Mouse (Mus musculus): ENCODE data around the gene Scn4b. TPM values are rescaled to one million over a fixed set of nuclear protein-coding genes. Genes with fewer than 3 reads are reported as not detected.

Scn4b gene
- polyA plus RNA-seq, 1 experiment from 2014 or later = 0.08 TPM

- Histone ChIP-seq H3K4me2 (ENCODE audit: low read depth, low read length) (no peak overlapping the region), H3K9me3 (ENCODE audit: control insufficient read depth, low read length) (no peaks in the 10 kb centered on the region), H3K4me1 (ENCODE audit: control insufficient read depth, insufficient read depth, low read length) (no peaks in the 10 kb centered on the region), H3K9ac (replicated peaks; ENCODE audit: low read depth, low read length) (no peak overlapping the region), H3K36me3 (ENCODE audit: control insufficient read depth, insufficient read depth, low read length) (no peaks in the 10 kb centered on the region), H3K27ac (ENCODE audit: low read depth, low read length) (no peak overlapping the region), H3K4me3 (ENCODE audit: low read depth, low read length) (no peak overlapping the region), H3K27me3 (ENCODE audit: control insufficient read depth, insufficient read depth, low read length) (no peaks in the 10 kb centered on the region)
- WGBS = 68% methylated on average over 3 of the region's 3 CpGs
- ATAC-seq (ENCODE audit: low read depth) = no peak
These were observed 35.3 kb downstream of the Scn4b start for GRCm38 (mm10) chr9:45173475-45173874.

DNA sequence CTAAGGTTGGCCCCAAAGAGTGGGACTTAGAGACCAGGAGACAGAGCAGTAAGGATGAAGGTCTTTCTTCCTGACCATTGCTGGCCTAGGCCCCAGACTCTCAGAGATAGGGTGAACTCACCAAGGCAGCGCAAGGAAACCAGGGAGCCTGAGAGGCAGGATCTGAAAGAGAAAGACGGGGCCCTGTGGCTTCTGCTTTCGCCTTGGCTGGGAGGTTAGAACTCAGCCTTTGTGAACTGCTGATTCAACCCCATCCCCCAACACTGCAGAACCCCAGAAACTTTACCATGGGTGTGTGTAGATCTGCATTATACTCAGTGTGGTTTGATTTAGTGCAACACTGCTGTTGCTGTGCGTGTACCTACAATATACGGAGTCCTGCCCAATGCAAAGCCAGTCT is 41.1 kb downstream of the Scn4b start:
- whole genome bisulfite sequencing = 88% methylated on average over 5 of the region's 5 CpGs
- Histone ChIP-seq H3K27ac (ENCODE audit: low read depth, low read length) (no peak overlapping the region), H3K27me3 (ENCODE audit: control insufficient read depth, insufficient read depth, low read length) (no peaks in the 10 kb centered on the region), H3K4me1 (ENCODE audit: control insufficient read depth, insufficient read depth, low read length) (no peaks in the 10 kb centered on the region), H3K9me3 (ENCODE audit: control insufficient read depth, low read length) (no peaks in the 10 kb centered on the region), H3K9ac (replicated peaks; ENCODE audit: low read depth, low read length) (no peak overlapping the region), H3K4me3 (ENCODE audit: low read depth, low read length) (no peak overlapping the region), H3K36me3 (ENCODE audit: control insufficient read depth, insufficient read depth, low read length) (no peaks in the 10 kb centered on the region), H3K4me2 (ENCODE audit: low read depth, low read length) (no peak overlapping the region)
- no peak for ATAC-seq (ENCODE audit: low read depth)

- Histone ChIP-seq H3K4me3 (ENCODE audit: low read depth, low read length) (no peak within 1 kb of the TSS), H3K27me3 (ENCODE audit: control insufficient read depth, insufficient read depth, low read length) (no peaks in the 10 kb centered on the region), H3K36me3 (ENCODE audit: control insufficient read depth, insufficient read depth, low read length) (no peaks in the 10 kb centered on the region), H3K27ac (ENCODE audit: low read depth, low read length) (no peak within 1 kb of the TSS), H3K4me1 (ENCODE audit: control insufficient read depth, insufficient read depth, low read length) (no peaks in the 10 kb centered on the region), H3K9me3 (ENCODE audit: control insufficient read depth, low read length) (no peaks in the 10 kb centered on the region), H3K9ac (replicated peaks; ENCODE audit: low read depth, low read length) (no peak within 1 kb of the TSS), H3K4me2 (ENCODE audit: low read depth, low read length) (no peak within 1 kb of the TSS)
- ATAC-seq (ENCODE audit: low read depth) = no peak
- 40% methylated on average over 2 of the region's 2 CpGs for WGBS
These were observed 43.6 kb downstream of the Scn4b start, which contains the start of gene BC049352 for GRCm38 (mm10) chr9:45181770-45182169. Gene BC049352 (plus strand): TSS chr9:45182007.

- Histone ChIP-seq H3K4me3 (ENCODE audit: low read depth, low read length) (no peak overlapping the region), H3K36me3 (ENCODE audit: control insufficient read depth, insufficient read depth, low read length) (no peaks in the 10 kb centered on the region), H3K4me2 (ENCODE audit: low read depth, low read length) (no peak overlapping the region), H3K27me3 (ENCODE audit: control insufficient read depth, insufficient read depth, low read length) (no peaks in the 10 kb centered on the region), H3K9me3 (ENCODE audit: control insufficient read depth, low read length) (no peaks in the 10 kb centered on the region), H3K9ac (replicated peaks; ENCODE audit: low read depth, low read length) (no peak overlapping the region), H3K4me1 (ENCODE audit: control insufficient read depth, insufficient read depth, low read length) (no peaks in the 10 kb centered on the region), H3K27ac (ENCODE audit: low read depth, low read length) (no peak overlapping the region)
- WGBS = 63% methylated on average over 3 of the region's 3 CpGs
- no peak for ATAC-seq (ENCODE audit: low read depth)
These were observed 44.3 kb downstream of the Scn4b start for GRCm38 (mm10) chr9:45182521-45182920.

DNA sequence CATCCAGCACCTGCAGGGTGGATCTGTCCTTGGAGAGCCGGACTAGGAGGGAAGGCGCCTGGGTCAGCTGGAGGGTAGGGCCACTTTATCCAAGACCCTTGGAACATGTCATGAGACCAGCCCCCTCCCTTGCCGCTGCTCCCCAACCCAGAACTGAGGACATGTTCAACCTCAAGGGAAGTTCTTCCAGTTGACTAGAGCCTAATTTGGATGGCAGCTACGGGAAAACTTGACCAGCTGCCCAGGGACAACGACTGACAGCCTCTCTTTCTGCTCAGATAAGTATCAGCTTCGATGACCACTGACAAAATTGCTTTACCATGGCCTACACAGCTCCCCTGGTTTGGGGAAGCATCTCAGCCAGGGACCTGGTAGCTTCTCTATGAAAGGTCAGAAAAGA is 45.1 kb downstream of the Scn4b start:
- no peak overlapping the region for H3K9ac ChIP-seq (replicated peaks; ENCODE audit: low read depth, low read length)
- no peak overlapping the region for H3K27ac ChIP-seq (ENCODE audit: low read depth, low read length)
- no peaks in the 10 kb centered on the region for H3K4me1 ChIP-seq (ENCODE audit: control insufficient read depth, insufficient read depth, low read length)
- no peaks in the 10 kb centered on the region for H3K36me3 ChIP-seq (ENCODE audit: control insufficient read depth, insufficient read depth, low read length)
- ATAC-seq (ENCODE audit: low read depth) = no peak
- H3K4me2 ChIP-seq (ENCODE audit: low read depth, low read length) = no peak overlapping the region
- 89% methylated on average over 6 of the region's 6 CpGs for WGBS
- no peaks in the 10 kb centered on the region for H3K9me3 ChIP-seq (ENCODE audit: control insufficient read depth, low read length)
- no peaks in the 10 kb centered on the region for H3K27me3 ChIP-seq (ENCODE audit: control insufficient read depth, insufficient read depth, low read length)
- H3K4me3 ChIP-seq (ENCODE audit: low read depth, low read length) = no peak overlapping the region

GRCm38 (mm10) chr9:45185250-45185649 is 47.1 kb downstream of the Scn4b start:
- no peak overlapping the region for H3K4me2 ChIP-seq (ENCODE audit: low read depth, low read length)
- no peaks in the 10 kb centered on the region for H3K36me3 ChIP-seq (ENCODE audit: control insufficient read depth, insufficient read depth, low read length)
- H3K27ac ChIP-seq (ENCODE audit: low read depth, low read length) = no peak overlapping the region
- H3K4me1 ChIP-seq (ENCODE audit: control insufficient read depth, insufficient read depth, low read length) = no peaks in the 10 kb centered on the region
- no peak overlapping the region for H3K9ac ChIP-seq (replicated peaks; ENCODE audit: low read depth, low read length)
- ATAC-seq (ENCODE audit: low read depth) = no peak
- no peaks in the 10 kb centered on the region for H3K27me3 ChIP-seq (ENCODE audit: control insufficient read depth, insufficient read depth, low read length)
- H3K9me3 ChIP-seq (ENCODE audit: control insufficient read depth, low read length) = no peaks in the 10 kb centered on the region
- WGBS = 73% methylated on average over 4 of the region's 4 CpGs
- no peak overlapping the region for H3K4me3 ChIP-seq (ENCODE audit: low read depth, low read length)

DNA sequence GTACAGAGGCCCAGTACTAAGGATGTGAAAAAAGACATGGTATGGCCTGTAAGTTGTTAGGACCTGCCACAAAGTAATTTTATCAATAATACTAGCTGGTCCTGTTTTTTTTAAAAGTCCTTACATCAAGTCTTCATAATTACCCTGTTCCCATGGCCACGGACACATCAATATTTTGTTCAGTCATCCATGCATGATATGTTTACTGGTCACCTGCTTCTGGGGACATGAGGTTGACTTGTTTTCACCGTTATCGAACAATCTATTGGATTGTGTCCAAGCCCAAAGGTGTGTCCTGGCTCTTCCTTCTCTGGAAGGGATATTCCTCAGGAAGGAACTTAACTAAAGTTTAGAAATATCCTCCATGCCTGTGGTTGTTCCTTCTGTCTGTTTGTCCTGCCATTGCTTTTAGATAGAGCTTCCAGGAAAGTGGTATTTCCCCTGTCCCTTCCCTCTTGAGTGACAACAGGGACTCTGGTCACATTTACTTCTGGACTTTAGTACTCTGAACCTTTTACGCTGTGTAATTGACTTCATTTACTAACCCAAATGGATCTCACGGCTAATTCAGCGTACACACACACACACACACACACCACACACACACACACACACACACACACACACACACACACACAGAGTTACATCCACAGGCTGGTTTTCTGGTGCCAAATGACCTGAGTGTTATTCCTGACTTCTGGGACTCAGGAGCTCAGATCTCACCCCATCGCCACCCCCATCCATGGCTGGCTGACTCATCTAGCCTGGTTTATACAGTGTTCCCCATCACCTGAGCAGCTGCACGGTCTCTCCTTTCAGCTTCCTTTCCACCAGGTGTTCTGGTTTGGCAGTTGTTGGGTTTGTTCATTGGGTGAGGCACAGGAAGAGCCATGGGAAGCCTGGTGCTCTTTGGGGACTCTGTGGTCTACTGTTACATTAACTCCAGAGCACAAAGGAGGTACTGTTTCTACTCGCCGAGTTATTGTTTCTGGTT is 50.7 kb downstream of the Scn4b start:
- no peaks in the 10 kb centered on the region for H3K4me1 ChIP-seq (ENCODE audit: control insufficient read depth, insufficient read depth, low read length)
- H3K4me2 ChIP-seq (ENCODE audit: low read depth, low read length) = no peak overlapping the region
- WGBS = 94% methylated on average over 10 of the region's 10 CpGs
- no peak for ATAC-seq (ENCODE audit: low read depth)
- H3K4me3 ChIP-seq (ENCODE audit: low read depth, low read length) = no peak overlapping the region
- H3K36me3 ChIP-seq (ENCODE audit: control insufficient read depth, insufficient read depth, low read length) = no peaks in the 10 kb centered on the region
- no peaks in the 10 kb centered on the region for H3K9me3 ChIP-seq (ENCODE audit: control insufficient read depth, low read length)
- no peak overlapping the region for H3K9ac ChIP-seq (replicated peaks; ENCODE audit: low read depth, low read length)
- no peaks in the 10 kb centered on the region for H3K27me3 ChIP-seq (ENCODE audit: control insufficient read depth, insufficient read depth, low read length)
- H3K27ac ChIP-seq (ENCODE audit: low read depth, low read length) = no peak overlapping the region

GRCm38 (mm10) chr9:45189661-45190174 is 51.5 kb downstream of the Scn4b start:
- Histone ChIP-seq H3K9ac (replicated peaks; ENCODE audit: low read depth, low read length) (no peak overlapping the region), H3K27me3 (ENCODE audit: control insufficient read depth, insufficient read depth, low read length) (no peaks in the 10 kb centered on the region), H3K27ac (ENCODE audit: low read depth, low read length) (no peak overlapping the region), H3K4me1 (ENCODE audit: control insufficient read depth, insufficient read depth, low read length) (no peaks in the 10 kb centered on the region), H3K4me3 (ENCODE audit: low read depth, low read length) (no peak overlapping the region), H3K4me2 (ENCODE audit: low read depth, low read length) (no peak overlapping the region), H3K36me3 (ENCODE audit: control insufficient read depth, insufficient read depth, low read length) (no peaks in the 10 kb centered on the region), H3K9me3 (ENCODE audit: control insufficient read depth, low read length) (no peaks in the 10 kb centered on the region)
- WGBS = 94% methylated on average over 4 of the region's 4 CpGs
- no peak for ATAC-seq (ENCODE audit: low read depth)

- WGBS = 78% methylated on average over 4 of the region's 4 CpGs
- H3K27ac ChIP-seq (ENCODE audit: low read depth, low read length) = no peak overlapping the region
- H3K4me1 ChIP-seq (ENCODE audit: control insufficient read depth, insufficient read depth, low read length) = no peaks in the 10 kb centered on the region
- no peak overlapping the region for H3K9ac ChIP-seq (replicated peaks; ENCODE audit: low read depth, low read length)
- no peak for ATAC-seq (ENCODE audit: low read depth)
- H3K9me3 ChIP-seq (ENCODE audit: control insufficient read depth, low read length) = no peaks in the 10 kb centered on the region
- H3K4me3 ChIP-seq (ENCODE audit: low read depth, low read length) = no peak overlapping the region
- H3K4me2 ChIP-seq (ENCODE audit: low read depth, low read length) = no peak overlapping the region
- no peaks in the 10 kb centered on the region for H3K36me3 ChIP-seq (ENCODE audit: control insufficient read depth, insufficient read depth, low read length)
- no peaks in the 10 kb centered on the region for H3K27me3 ChIP-seq (ENCODE audit: control insufficient read depth, insufficient read depth, low read length)
These were observed 57.3 kb downstream of the Scn4b start for GRCm38 (mm10) chr9:45195468-45195867.
